Mouse (Mus musculus) lung, postnatal 10 days (tissue): Measurements from ENCODE around the gene Samd5.

Experiments used
- DNase-seq: peaks from one replicate; pipeline ENCODE4 v3.0.0; 2021

Samd5 gene

GRCm38 (mm10) chr10:9650050-9650825 is 24.8 kb downstream of the Samd5 start:
- no peak for DNase-seq

GRCm38 (mm10) chr10:9648464-9648863 is 26.5 kb downstream of the Samd5 start:
- peak; percentile 12 for DNase-seq

GRCm38 (mm10) chr10:9647741-9648140 is 27.3 kb downstream of the Samd5 start:
- no peak for DNase-seq

- DNase-seq = no peak
Measured at GRCm38 (mm10) chr10:9646391-9646790, 28.6 kb downstream of the Samd5 start.

GRCm38 (mm10) chr10:9643531-9643930 is 31.5 kb downstream of the Samd5 start:
- no peak for DNase-seq

GRCm38 (mm10) chr10:9642077-9642476 is 32.9 kb downstream of the Samd5 start:
- DNase-seq = no peak

- DNase-seq = no peak
Measured at GRCm38 (mm10) chr10:9640678-9641077, 34.3 kb downstream of the Samd5 start.

- DNase-seq = no peak
Measured at GRCm38 (mm10) chr10:9640056-9640455, 35.0 kb downstream of the Samd5 start.

- DNase-seq = no peak
Measured at GRCm38 (mm10) chr10:9625356-9625755, 49.7 kb downstream of the Samd5 start.

GRCm38 (mm10) chr10:9621926-9622688 is 52.9 kb downstream of the Samd5 start:
- DNase-seq = no peak

GRCm38 (mm10) chr10:9621055-9621454 is 54.0 kb downstream of the Samd5 start:
- DNase-seq = no peak

- no peak for DNase-seq
Measured at GRCm38 (mm10) chr10:9615009-9615408, 60.0 kb downstream of the Samd5 start.

GRCm38 (mm10) chr10:9608854-9609253 is 66.2 kb downstream of the Samd5 start:
- no peak for DNase-seq

- DNase-seq = no peak
Measured at GRCm38 (mm10) chr10:9607155-9607554, 67.9 kb downstream of the Samd5 start.

GRCm38 (mm10) chr10:9605635-9606034 is 69.4 kb downstream of the Samd5 start:
- peak; percentile 43 for DNase-seq

GRCm38 (mm10) chr10:9603290-9603689 is 71.7 kb downstream of the Samd5 start:
- no peak for DNase-seq

GRCm38 (mm10) chr10:9602845-9603244 is 72.2 kb downstream of the Samd5 start:
- peak; percentile 80 for DNase-seq

GRCm38 (mm10) chr10:9602389-9602788 is 72.6 kb downstream of the Samd5 start:
- no peak for DNase-seq

- no peak for DNase-seq
Measured at GRCm38 (mm10) chr10:9596228-9596627, 78.8 kb downstream of the Samd5 start.

GRCm38 (mm10) chr10:9594666-9595065 is 80.3 kb downstream of the Samd5 start:
- DNase-seq = no peak

- DNase-seq = no peak
Measured at GRCm38 (mm10) chr10:9590606-9591005, 84.4 kb downstream of the Samd5 start.

GRCm38 (mm10) chr10:9586328-9586727 is 88.7 kb downstream of the Samd5 start:
- DNase-seq = no peak

GRCm38 (mm10) chr10:9579374-9579773 is 95.6 kb downstream of the Samd5 start:
- DNase-seq = no peak

GRCm38 (mm10) chr10:9575605-9576004 is 99.4 kb downstream of the Samd5 start:
- peak; percentile 58 for DNase-seq
